Mouse (Mus musculus) heart, embryonic 14.5 days (tissue): Measurements from ENCODE around the gene Zbtb20. TPM values are rescaled to one million over a fixed set of nuclear protein-coding genes. Genes with fewer than 3 reads are reported as not detected.

ENCODE experiments used
- ATAC-seq: fragments of 200-750 bp; cut with Nextera tagmentation; 2 replicates; pipeline ENCODE4 v1.8.0; 2017; ENCODE audit warnings: low read depth, moderate TSS enrichment; ENCODE audit not compliant: insufficient number of reproducible peaks, insufficient read depth, low FRiP score
- H3K27ac ChIP-seq, 2 experiments: fragments of 200-500 bp in 1 of 2; fragments of 300-500 bp in 1 of 2; sonication (generic) in 1 of 2; replicated peaks in 1 of 2; 2 replicates each; pipeline ENCODE4 v1.5.1; 2012 to 2014; ENCODE audit warnings: low read depth in 2 of 2, low read length in 2 of 2, control low read depth in 1 of 2, mild to moderate bottlenecking in 1 of 2, mixed read lengths in 1 of 2; ENCODE audit not compliant: control insufficient read depth in 1 of 2, insufficient read depth in 1 of 2
- H3K27me3 ChIP-seq: fragments of 300-500 bp; sonication (generic); 2 replicates; pipeline ENCODE4 v1.6.1; 2014; ENCODE audit warnings: mild to moderate bottlenecking, low read length, control low read depth; ENCODE audit not compliant: control insufficient read depth, insufficient read depth
- H3K36me3 ChIP-seq: fragments of 300-500 bp; sonication (generic); 2 replicates; pipeline ENCODE4 v1.6.1; 2014; ENCODE audit warnings: mild to moderate bottlenecking, control low read depth, low read length, mixed read lengths; ENCODE audit not compliant: control insufficient read depth, insufficient read depth
- H3K4me1 ChIP-seq, 2 experiments: fragments of 200-500 bp in 1 of 2; fragments of 300-500 bp in 1 of 2; sonication (generic) in 1 of 2; 2 replicates each; pipeline ENCODE4 v1.6.1; 2012 to 2014; ENCODE audit warnings: low read length in 2 of 2, control low read depth in 1 of 2, mixed read lengths in 1 of 2; ENCODE audit not compliant: control insufficient read depth in 2 of 2, insufficient read depth in 2 of 2
- H3K4me2 ChIP-seq: fragments of 300-500 bp; sonication (generic); 2 replicates; pipeline ENCODE4 v1.6.1; 2014; ENCODE audit warnings: mild to moderate bottlenecking, low read length
- H3K4me3 ChIP-seq, 2 experiments: fragments of 200-500 bp in 1 of 2; fragments of 300-500 bp in 1 of 2; sonication (generic) in 1 of 2; 2 replicates each; pipeline ENCODE4 v1.5.1; 2012 to 2014; ENCODE audit warnings: low read length in 2 of 2, mild to moderate bottlenecking in 2 of 2, control low read depth in 1 of 2, low read depth in 1 of 2, moderate library complexity in 1 of 2; ENCODE audit not compliant: control insufficient read depth in 1 of 2, insufficient read depth in 1 of 2
- H3K9ac ChIP-seq: fragments of 300-500 bp; sonication (generic); 2 replicates; pipeline ENCODE4 v1.6.1; 2014; ENCODE audit warnings: mild to moderate bottlenecking, low read length
- H3K9me3 ChIP-seq: fragments of 300-500 bp; sonication (generic); 2 replicates; pipeline ENCODE4 v1.6.1; 2016; ENCODE audit warnings: low read length, control low read depth; ENCODE audit not compliant: control insufficient read depth
- WGBS: fragments of 180-500 bp; shearing (Covaris S2); extraction: QIAGEN DNeasy Blood & Tissue Kit; methylation state at CpG from one replicate; pipeline ENCODE4 v1.1.7; 2014; 5-methylcytosine and 5-hydroxymethylcytosine counted together
- polyA plus RNA-seq: library from polyadenylated mRNA; unstranded; fragments of >200 nt; fragmentation: Nextera tagmentation; extraction: Ambion mirVana; gene quantifications from 2 replicates; pipeline ENCODE4 v1.2.1, GENCODE M21; 2014

Gene Zbtb20
- polyA plus RNA-seq, 1 experiment from 2014 or later, result 50.3 TPM

GRCm38 (mm10) chr16:43333265-43333664 is 457.6 kb downstream of the Zbtb20 start:
- WGBS, result 33% methylated on average over 1 of the region's 1 CpGs

GRCm38 (mm10) chr16:43334411-43335150 is 458.9 kb downstream of the Zbtb20 start:
- no peak for ATAC-seq
- Histone ChIP-seq H3K4me2 (peak overlapping the region; percentile 48), H3K36me3 (no peaks in the 10 kb centered on the region), H3K4me3 (no peak overlapping the region), H3K27me3 (no peaks in the 10 kb centered on the region), H3K9ac (no peak overlapping the region), H3K4me1 (peaks cover 6 to 11% of the 10 kb centered on the region in 2 experiments), H3K27ac (peak overlapping the region; percentile 1 to 39; a peak in 2 of 4 replicates), H3K9me3 (no peaks in the 10 kb centered on the region)
- WGBS, result 21% methylated on average over 11 of the region's 11 CpGs

More at GRCm38 (mm10) chr16:43333265-43333664, 457.6 kb downstream of the Zbtb20 start:
- H3K4me3 ChIP-seq, result no peak overlapping the region
- H3K27ac ChIP-seq, result no peak overlapping the region
- no peak overlapping the region for H3K4me2 ChIP-seq
- ATAC-seq, result no peak
- peaks cover 6 to 8% of the 10 kb centered on the region in 2 experiments for H3K4me1 ChIP-seq
- no peaks in the 10 kb centered on the region for H3K36me3 ChIP-seq
- no peaks in the 10 kb centered on the region for H3K27me3 ChIP-seq
- no peaks in the 10 kb centered on the region for H3K9me3 ChIP-seq
- no peak overlapping the region for H3K9ac ChIP-seq

GRCm38 (mm10) chr16:43335151-43335823 is 459.6 kb downstream of the Zbtb20 start:
- no peaks in the 10 kb centered on the region for H3K27me3 ChIP-seq
- H3K9me3 ChIP-seq, result no peaks in the 10 kb centered on the region
- no peak overlapping the region for H3K4me2 ChIP-seq
- H3K36me3 ChIP-seq, result no peaks in the 10 kb centered on the region
- ATAC-seq, result no peak
- 66% methylated on average over 8 of the region's 8 CpGs for WGBS
- no peak overlapping the region for H3K4me3 ChIP-seq
- peak overlapping the region in 1 of 2 experiments; percentile 1; a peak in 1 of 4 replicates for H3K27ac ChIP-seq
- H3K4me1 ChIP-seq, result peaks cover 6 to 11% of the 10 kb centered on the region in 2 experiments
- no peak overlapping the region for H3K9ac ChIP-seq

- H3K4me2 ChIP-seq, result no peak overlapping the region
- no peak overlapping the region for H3K9ac ChIP-seq
- no peak overlapping the region for H3K27ac ChIP-seq
- ATAC-seq, result no peak
- no peaks in the 10 kb centered on the region for H3K27me3 ChIP-seq
- H3K36me3 ChIP-seq, result no peaks in the 10 kb centered on the region
- 81% methylated on average over 4 of the region's 4 CpGs for WGBS
- no peak overlapping the region for H3K4me3 ChIP-seq
- no peaks in the 10 kb centered on the region for H3K9me3 ChIP-seq
- H3K4me1 ChIP-seq, result peaks cover 6 to 11% of the 10 kb centered on the region in 2 experiments
These were observed 460.1 kb downstream of the Zbtb20 start for GRCm38 (mm10) chr16:43335824-43336215.

GRCm38 (mm10) chr16:43340712-43341111 is 465.0 kb downstream of the Zbtb20 start:
- no peak overlapping the region for H3K27ac ChIP-seq
- 61% methylated on average over 4 of the region's 4 CpGs for WGBS
- H3K9ac ChIP-seq, result no peak overlapping the region
- no peak overlapping the region for H3K4me2 ChIP-seq
- no peaks in the 10 kb centered on the region for H3K9me3 ChIP-seq
- H3K36me3 ChIP-seq, result no peaks in the 10 kb centered on the region
- H3K4me3 ChIP-seq, result no peak overlapping the region
- ATAC-seq, result no peak
- H3K27me3 ChIP-seq, result no peaks in the 10 kb centered on the region
- H3K4me1 ChIP-seq, result 0 out of 4 replicates have a peak, but pooled peaks cover 0 to 3% of the 10 kb centered on the region in 2 experiments

GRCm38 (mm10) chr16:43341916-43342455 is 466.3 kb downstream of the Zbtb20 start:
- H3K27me3 ChIP-seq, result no peaks in the 10 kb centered on the region
- ATAC-seq, result no peak
- H3K4me3 ChIP-seq, result no peak overlapping the region
- H3K9ac ChIP-seq, result no peak overlapping the region
- no peaks in the 10 kb centered on the region for H3K36me3 ChIP-seq
- no peaks in the 10 kb centered on the region for H3K9me3 ChIP-seq
- 0 out of 4 replicates have a peak, but pooled peaks cover 0 to 3% of the 10 kb centered on the region in 2 experiments for H3K4me1 ChIP-seq
- H3K27ac ChIP-seq, result no peak overlapping the region
- H3K4me2 ChIP-seq, result no peak overlapping the region

GRCm38 (mm10) chr16:43346094-43346493 is 470.4 kb downstream of the Zbtb20 start:
- Histone ChIP-seq H3K36me3 (no peaks in the 10 kb centered on the region), H3K4me3 (no peak overlapping the region), H3K4me2 (no peak overlapping the region), H3K4me1 (no peaks in the 10 kb centered on the region), H3K27ac (no peak overlapping the region), H3K9ac (no peak overlapping the region), H3K27me3 (no peaks in the 10 kb centered on the region), H3K9me3 (no peaks in the 10 kb centered on the region)
- ATAC-seq, result no peak
